Mouse (Mus musculus): ENCODE results near the gene Slc25a28.

GRCm38 (mm10) chr19:43614341-43615073 lies 60.2 kb downstream of the Slc25a28 start:
- TF ChIP-seq CTCF (IDR thresholded peaks at IDR 0.05; ENCODE audit: low read depth) (no peak), EP300 (IDR thresholded peaks at IDR 0.05; ENCODE audit: low read depth) (no peak)
